Mouse (Mus musculus): ENCODE data around the gene Repin1.

Repin1 gene

DNA sequence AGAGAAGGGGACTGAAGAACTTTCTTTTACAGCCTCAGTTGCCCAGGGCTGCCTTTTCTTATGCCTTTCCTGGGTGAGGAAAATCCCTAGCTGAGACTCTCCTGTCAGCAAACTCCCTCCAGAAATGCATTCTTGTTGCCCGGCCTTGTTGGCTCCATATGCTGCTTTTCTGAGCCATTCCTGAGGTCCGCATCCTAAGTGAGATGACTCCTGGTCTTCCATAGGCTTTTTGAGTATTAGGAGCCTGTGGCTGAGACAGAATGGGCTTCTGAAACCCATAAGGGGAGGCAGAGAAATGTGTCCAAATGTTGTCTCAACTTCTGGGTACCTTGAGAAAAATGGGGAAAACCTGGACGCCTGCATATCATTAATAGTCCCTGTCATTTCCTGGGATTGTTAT is 19.7 kb upstream of the Repin1 start:
- in situ Hi-C loops (cut with MboI; ENCODE audit: unreplicated experiment in 2 of 2), result no loop called here

DNA sequence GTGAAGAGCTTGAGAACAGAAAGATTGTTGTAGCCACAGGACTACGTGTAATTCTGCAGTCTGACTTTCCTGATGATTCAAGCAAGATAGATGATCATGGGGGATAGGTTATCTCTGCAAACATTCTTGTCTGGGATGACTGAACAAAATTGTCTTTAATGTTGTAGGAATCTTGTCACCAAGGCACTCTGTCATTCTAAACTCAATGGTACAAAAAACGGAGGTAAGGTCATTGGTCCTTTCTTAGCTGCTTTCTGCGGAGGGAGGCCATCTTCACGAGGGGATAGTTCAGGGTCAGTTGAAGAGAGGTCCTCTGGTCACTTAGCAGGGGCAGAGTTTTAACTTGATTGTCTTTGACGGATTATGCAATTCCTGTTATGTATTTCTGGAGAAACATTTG is 14.9 kb upstream of the Repin1 start:
- in situ Hi-C loops (cut with MboI; ENCODE audit: unreplicated experiment in 2 of 2), result no loop called here

GRCm38 (mm10) chr6:48579215-48579648 is 14.5 kb upstream of the Repin1 start:
- in situ Hi-C loops (cut with MboI; ENCODE audit: unreplicated experiment in 2 of 2), result no loop called here

DNA sequence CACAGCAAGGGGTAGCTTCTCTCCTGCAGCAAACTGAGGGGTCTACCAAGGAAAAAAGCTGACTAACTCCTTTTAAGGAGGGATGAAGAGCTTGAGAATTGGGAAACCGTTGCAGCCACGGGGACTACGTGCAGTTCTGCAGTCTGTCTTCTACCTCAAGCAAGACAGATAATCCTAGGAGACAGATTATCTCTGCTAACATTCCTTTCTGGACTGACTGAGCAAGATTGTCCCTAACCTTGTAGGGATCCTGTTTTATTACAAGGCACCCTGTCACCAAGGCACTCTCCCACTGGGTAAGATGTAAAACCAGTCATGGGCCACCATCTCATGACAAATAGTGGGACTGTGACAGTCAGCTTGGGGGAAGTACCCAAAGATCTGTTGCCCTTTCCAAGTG is 12.4 kb upstream of the Repin1 start:
- in situ Hi-C loops (cut with MboI; ENCODE audit: unreplicated experiment in 2 of 2), result loop anchor here (5.0 kb wide), 1 partner anchor 61 kb away; no protein-coding TSS in a partner anchor

DNA sequence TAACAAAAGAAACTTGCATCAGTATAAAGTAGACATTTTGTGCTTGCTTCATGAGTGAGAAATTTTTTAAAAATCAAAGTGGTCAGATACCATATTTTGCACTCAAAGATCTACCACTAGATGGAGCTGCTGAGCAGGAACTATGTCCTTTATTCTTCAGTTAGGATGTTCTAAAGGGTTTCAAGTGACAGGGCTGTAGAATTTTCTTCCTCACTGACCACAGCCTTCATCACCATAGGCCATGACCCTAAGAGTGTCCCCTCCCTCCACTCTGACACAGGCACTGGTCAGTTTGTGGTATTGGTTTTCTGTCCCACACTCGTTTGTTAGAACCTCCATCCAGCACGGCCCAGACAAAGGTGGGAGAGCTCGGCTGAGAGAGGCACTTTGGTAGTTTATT is 11.6 kb upstream of the Repin1 start:
- in situ Hi-C loops (cut with MboI; ENCODE audit: unreplicated experiment in 2 of 2), result loop anchor here (5.0 kb wide), 1 partner anchor 60 kb away; no protein-coding TSS in a partner anchor

DNA sequence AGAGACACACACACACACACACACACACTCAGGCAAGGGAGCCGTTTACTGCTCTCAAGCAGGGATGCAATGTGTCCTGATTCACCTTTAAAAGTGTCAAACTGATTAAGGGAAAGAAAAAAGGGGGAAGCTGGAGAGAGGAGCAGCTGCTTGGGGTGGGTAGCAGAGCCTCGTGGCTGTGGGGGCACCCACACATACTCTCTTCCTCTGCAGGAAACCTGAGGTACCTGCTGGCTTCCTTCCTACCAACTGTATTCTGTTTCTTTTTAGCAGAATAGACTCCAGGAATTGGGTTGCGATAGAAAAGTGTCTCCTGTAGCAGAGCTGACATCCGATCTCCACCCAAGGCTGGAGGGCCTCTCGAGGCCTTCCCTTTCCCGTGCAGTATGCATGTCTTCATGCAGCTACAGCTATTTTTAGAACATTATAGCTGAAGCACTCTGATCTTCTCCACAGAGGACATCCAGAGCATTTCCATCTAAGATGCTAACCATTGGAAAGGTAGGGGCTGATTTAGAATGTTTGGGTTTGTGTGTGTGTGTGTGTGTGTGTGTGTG is 4.4 kb upstream of the Repin1 start, which contains the start of gene Gm45021:
Gene Gm45021, plus strand, starts transcription at position 417 of the 557 bp plus-strand sequence.
- in situ Hi-C loops (cut with MboI; ENCODE audit: unreplicated experiment in 2 of 2), result no loop called here

GRCm38 (mm10) chr6:48591221-48591845 is 2.4 kb upstream of the Repin1 start:
- in situ Hi-C loops (cut with MboI; ENCODE audit: unreplicated experiment in 2 of 2), result no loop called here

DNA sequence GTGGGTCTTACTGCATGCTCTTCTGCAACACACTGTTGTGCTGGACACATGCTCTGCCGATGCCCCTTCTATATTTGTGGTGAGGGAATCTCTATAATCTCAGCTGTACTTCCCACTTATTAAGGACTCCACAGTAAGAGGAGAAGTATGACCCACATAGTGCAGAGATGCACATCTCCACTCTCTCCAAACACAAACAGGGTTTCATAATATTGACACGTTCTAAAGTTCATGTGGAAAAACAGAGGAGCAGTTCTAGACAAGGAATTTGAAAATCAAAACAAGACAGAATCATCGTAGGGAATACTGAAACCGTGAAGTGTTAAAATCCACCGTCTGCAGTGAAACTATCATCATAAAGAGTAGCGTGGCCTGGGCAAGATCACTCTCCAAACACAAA is 1.8 kb upstream of the Repin1 start:
- in situ Hi-C loops (cut with MboI; ENCODE audit: unreplicated experiment in 2 of 2), result no loop called here

- in situ Hi-C loops (cut with MboI; ENCODE audit: unreplicated experiment in 2 of 2), result no loop called here
Measured at GRCm38 (mm10) chr6:48594043-48594738, 508 bp downstream of the Repin1 start.

DNA sequence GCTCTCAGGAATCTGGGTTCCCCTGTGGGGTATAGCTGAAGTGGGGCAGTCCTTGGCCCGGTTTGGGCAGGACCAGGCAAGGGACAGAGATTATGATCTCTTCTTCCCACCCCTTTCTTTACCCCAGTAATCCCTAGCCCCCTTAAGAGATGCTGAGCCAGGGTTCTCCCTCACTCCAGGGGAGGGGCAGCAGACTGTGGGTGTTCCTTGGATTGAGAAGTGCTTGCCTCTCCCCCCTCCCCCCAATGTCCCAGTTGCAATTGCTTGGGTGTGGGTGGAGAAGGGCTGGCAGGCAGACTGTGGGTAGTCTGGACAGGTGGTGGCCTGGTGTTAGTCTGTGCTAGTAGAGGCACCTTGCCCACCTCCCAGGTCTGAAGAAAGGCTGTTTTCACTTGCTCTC is 1.6 kb downstream of the Repin1 start:
- in situ Hi-C loops (cut with MboI; ENCODE audit: unreplicated experiment in 2 of 2), result no loop called here

DNA sequence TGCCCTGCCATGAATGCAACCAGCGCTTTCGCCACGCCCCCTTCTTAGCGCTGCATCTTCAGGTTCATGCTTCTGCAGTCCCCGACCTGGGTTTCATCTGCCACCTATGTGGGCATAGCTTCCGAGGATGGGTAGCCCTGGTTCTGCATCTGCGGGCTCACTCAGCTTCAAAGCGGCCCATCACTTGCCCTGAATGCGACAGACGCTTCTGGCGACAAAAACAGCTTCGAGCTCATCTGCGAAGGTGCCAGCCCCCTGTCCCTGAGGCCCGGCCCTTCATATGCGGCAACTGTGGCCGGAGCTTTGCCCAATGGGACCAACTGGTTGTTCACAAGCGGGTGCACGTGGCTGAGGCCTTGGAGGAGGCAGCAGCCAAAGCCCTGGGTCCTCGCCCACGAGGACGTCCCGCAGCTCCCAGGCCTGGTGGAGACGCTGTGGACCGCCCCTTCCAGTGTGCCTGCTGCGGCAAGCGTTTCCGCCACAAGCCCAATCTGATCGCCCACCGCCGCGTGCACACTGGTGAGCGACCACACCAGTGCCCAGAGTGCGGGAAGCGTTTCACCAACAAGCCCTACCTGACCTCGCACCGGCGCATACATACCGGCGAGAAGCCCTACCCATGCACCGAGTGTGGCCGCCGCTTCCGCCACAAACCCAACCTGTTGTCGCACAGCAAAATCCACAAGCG is 3.0 kb downstream of the Repin1 start:
- in situ Hi-C loops (cut with MboI; ENCODE audit: unreplicated experiment in 2 of 2), result no loop called here

GRCm38 (mm10) chr6:48597233-48597625 is 3.5 kb downstream of the Repin1 start:
- in situ Hi-C loops (cut with MboI; ENCODE audit: unreplicated experiment in 2 of 2), result no loop called here

DNA sequence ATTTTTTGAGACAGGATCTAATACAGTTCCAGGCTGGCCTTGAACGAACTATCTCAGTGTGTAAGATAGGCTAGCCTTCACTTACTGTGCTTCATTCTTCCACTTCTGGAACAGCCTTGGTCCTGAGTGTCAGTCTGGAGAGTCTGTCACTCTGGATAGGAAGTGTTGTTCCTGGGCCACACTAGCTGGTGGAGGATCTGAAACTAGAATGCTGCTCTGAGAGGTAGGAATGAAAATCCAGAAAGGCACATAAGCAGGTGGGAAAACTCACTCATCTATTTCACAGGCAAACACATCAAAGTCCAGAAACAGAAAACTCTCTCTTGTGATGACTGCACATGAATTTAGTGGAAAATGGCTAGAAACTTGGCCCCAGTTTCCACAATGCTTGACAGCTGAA is 6.9 kb downstream of the Repin1 start:
- in situ Hi-C loops (cut with MboI; ENCODE audit: unreplicated experiment in 2 of 2), result no loop called here

DNA sequence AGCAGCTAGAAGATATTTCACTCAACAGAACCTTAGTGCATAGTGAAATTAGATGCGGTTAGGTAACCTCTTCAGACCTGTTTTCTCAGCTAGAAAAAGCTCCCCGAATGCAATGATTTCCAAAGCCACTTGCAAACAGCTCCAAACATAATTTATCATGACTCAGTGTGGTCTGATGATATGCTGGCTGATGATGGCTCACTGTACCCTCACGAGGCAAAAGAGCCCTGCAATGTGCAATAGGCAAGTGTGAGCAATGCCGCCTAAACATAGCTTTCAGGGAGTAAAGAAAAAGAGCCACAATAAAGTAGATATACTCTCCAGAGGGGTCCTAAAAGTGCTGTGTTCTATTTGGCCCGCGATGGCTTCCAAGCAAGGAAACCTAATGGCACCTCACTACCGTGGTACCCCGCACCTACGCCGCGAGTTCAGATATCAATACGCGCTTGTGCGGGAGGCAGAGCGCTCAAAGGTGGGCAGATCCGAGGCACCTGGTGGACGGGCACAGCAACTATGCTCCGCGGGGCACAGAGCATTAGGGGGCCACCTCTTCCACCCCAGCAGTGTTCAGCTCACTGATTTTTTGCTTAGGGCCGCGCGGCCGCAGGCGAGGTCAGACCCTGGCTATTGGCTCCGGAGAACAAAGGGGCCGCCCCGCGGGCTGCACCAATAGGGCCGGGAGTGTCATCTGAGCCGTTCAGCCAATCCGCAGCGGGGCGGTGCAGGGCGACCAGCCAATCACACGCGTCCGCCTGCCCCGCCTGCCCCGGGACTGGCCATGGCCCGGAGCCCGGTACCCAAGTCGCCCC is 7.8 kb downstream of the Repin1 start, which contains the start of gene Zfp775:
Gene Zfp775, plus strand, starts transcription at position 793 of the 809 bp plus-strand sequence.
- in situ Hi-C loops (cut with MboI; ENCODE audit: unreplicated experiment in 2 of 2), result no loop called here

- in situ Hi-C loops (cut with MboI; ENCODE audit: unreplicated experiment in 2 of 2), result no loop called here
Measured at GRCm38 (mm10) chr6:48602080-48602741, 8.5 kb downstream of the Repin1 start.

DNA sequence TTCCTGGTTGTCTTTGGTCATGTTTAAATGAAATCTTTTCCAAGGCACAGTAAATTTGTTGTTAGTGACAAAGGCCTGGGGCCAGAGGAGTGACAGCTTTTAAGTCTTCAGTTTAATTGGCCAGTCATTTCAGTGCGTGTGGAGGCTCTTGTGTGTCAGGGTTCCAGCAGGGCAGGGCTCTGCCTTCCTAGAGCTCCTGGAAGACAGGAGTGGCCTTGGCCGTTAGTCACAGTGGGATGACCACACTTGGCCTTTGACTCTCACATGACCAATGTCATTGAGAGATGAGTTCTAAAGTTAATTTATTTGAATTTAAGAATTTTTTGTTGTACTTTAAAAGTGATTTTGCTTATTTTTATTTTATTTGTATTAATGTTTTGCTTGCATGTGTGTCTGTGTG is 14.4 kb downstream of the Repin1 start:
- in situ Hi-C loops (cut with MboI; ENCODE audit: unreplicated experiment in 2 of 2), result no loop called here

GRCm38 (mm10) chr6:48609512-48609911 is 15.8 kb downstream of the Repin1 start:
- in situ Hi-C loops (cut with MboI; ENCODE audit: unreplicated experiment in 2 of 2), result no loop called here

DNA sequence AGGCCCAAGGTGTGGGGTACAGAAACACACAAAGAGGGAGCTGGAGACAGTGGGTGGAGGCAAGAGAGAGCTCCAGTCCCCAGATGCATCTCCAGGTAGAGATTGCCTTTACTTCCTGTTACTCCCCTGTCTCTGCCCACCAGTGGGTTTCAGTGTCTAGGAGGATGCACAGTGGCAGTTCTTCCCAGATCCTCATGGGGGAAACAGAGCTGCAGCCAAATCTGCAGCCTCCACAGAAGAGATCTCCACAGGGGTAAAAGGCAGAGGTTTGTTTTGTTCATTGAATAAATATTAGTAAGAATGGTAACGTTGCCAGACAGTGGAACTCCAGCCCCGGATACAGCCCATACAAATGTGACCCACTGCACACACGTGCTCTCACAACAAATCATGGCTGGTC is 17.0 kb downstream of the Repin1 start:
- in situ Hi-C loops (cut with MboI; ENCODE audit: unreplicated experiment in 2 of 2), result no loop called here

DNA sequence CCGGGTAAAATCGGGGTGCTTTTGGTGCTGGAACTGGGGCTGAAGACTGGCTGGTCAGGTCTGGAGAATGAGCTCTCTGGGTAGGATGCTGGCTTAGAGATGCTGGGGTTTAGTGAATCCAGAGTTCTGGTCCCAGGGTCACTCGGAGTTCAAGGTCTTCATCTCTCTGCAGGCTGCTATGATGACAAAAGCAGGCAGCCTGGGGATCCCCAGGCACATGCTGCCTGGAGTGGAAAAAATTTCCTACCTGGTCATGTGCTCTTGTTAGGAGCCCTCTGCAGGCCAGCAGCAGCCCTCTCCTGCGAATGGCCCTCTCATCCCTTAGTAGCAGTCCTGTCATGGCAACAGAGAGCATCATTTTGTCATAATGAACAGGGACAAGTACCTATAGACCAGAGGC is 19.8 kb downstream of the Repin1 start:
- in situ Hi-C loops (cut with MboI; ENCODE audit: unreplicated experiment in 2 of 2), result no loop called here

DNA sequence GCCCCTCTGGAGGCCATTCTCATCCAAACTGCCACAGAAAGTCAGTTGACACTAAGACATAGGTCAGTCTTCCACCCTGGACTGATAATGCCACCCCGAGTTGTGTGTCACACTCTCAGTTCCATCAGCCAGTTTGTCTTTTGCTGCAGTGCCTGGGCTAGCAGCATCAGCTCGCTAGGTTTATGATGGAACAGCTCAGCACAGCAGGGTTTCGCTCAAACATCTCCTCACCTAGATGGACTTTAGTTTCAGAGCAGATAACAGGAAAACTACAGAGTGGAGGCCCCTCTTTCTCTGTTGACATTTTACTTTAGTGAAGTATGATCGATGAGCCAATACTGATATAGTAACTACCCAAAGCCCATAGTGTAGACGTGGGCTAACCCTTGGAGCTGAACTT is 21.1 kb downstream of the Repin1 start:
- in situ Hi-C loops (cut with MboI; ENCODE audit: unreplicated experiment in 2 of 2), result no loop called here

All from v-Abl transformed pro-B cells (cell line).